Mouse (Mus musculus) bone marrow, adult 2 months (tissue): ENCODE results near the gene Ralgapb.

Source experiments
- CTCF ChIP-seq: fragments of 200-500 bp; IDR thresholded peaks from 2 replicates; pipeline ENCODE4 v1.5.1; 2011; ENCODE audit warnings: low read length, control low read depth; ENCODE audit not compliant: control insufficient read depth, insufficient read depth
- POLR2A ChIP-seq: fragments of 200-500 bp; IDR thresholded peaks from 2 replicates; pipeline ENCODE4 v1.6.1; 2011; ENCODE audit warnings: low read depth, mild to moderate bottlenecking, control low read depth, low read length, borderline replicate concordance; ENCODE audit not compliant: control insufficient read depth

GRCm38 (mm10) chr2:158373516-158373915 is 36.1 kb upstream of the Ralgapb start:
- no peak for TF ChIP-seq POLR2A
- no peak for TF ChIP-seq CTCF
